Mouse (Mus musculus): ENCODE measurements around the gene Rcn3. TPM values are rescaled to one million over a fixed set of nuclear protein-coding genes. Genes with fewer than 3 reads are reported as not detected.

Gene Rcn3
- total and polyA plus RNA-seq, 3 experiments: 0.38 TPM; not detected in 2

- H3K4me3 ChIP-seq (replicated peaks in 1 of 3; ENCODE audit: low read depth in 2 of 3, low read length in 2 of 3, poor library complexity in 1 of 3): no peak overlapping the region
- H3K79me2 ChIP-seq (replicated peaks; ENCODE audit: control insufficient read depth, extremely low read depth, insufficient read depth, poor library complexity, severe bottlenecking): no peaks in the 10 kb centered on the region
- H3K9me3 ChIP-seq (replicated peaks; ENCODE audit: low read length): no peaks in the 10 kb centered on the region
- dilution Hi-C loops (cut with MboI; ENCODE audit: extremely low pct_ligation_motif_present, extremely low pct_unique_long_range_greater_than_20kb, low sequenced_read_pairs): no loop called here
- TF ChIP-seq MYC (IDR thresholded peaks at IDR 0.05; ENCODE audit: low read depth, low read length) (no peak), ZMIZ1 (IDR thresholded peaks at IDR 0.05; ENCODE audit: low read depth, low read length) (no peak), ZKSCAN1 (IDR thresholded peaks at IDR 0.05; ENCODE audit: borderline replicate concordance, low read depth, low read length) (no peak), PAX5 (IDR thresholded peaks at IDR 0.05; ENCODE audit: low read length) (no peak)
- peaks cover under 1 to 27% of the 10 kb centered on the region in 2 experiments; a peak in 2 of 4 replicates for H3K4me1 ChIP-seq (ENCODE audit: control insufficient read depth in 1 of 2, insufficient read depth in 2 of 2)
- DNase-seq (ENCODE audit: extremely low read depth): no peak
- no peak overlapping the region for H3K4me2 ChIP-seq (ENCODE audit: insufficient read depth, low read depth, poor library complexity, severe bottlenecking)
- no peak overlapping the region for H3K9ac ChIP-seq (ENCODE audit: insufficient read depth, low read depth)
- H3K27me3 ChIP-seq (replicated peaks): no peaks in the 10 kb centered on the region
- in situ Hi-C loops (cut with MboI; ENCODE audit: low pct_ligation_motif_present, low pct_unique_long_range_greater_than_20kb, low sequenced_read_pairs): no loop called here
- no peak overlapping the region for H3K27ac ChIP-seq (ENCODE audit: insufficient read depth, low read depth)
- peaks cover 0 to 6% of the 10 kb centered on the region in 2 experiments for H3K36me3 ChIP-seq (replicated peaks in 1 of 2; ENCODE audit: control insufficient read depth in 1 of 2, insufficient read depth in 1 of 2, low read length in 1 of 2)
Observed at GRCm38 (mm10) chr7:45056329-45056971, 35.6 kb downstream of the Rcn3 start.

DNA sequence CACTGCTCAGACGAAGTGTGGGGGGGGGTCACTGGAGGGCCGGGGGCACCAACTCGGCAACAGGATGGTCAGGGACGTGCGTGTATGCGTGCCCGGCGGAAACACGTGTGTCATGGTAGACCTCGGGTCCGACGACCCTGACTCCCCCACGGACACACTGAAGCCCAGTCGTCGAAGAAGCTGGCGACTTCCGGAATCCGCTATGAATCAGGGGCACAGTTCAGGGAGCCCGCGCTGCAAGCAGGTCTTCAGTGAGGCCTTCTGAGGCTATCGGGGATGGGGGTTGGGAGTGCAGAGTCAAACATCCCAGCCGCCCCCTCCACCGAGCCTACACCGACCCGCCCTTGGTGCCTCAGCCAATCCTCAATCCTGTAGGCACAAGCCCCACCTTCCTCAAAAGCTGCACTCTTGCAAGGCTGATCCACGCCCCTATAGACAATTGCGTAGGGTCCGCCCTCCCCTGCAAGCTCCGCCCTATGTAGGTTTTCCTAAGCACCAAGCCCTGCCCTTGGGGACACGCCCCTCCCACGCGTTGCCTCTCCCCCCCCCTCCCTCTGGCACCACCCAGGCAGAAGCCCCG lies 38.0 kb downstream of the Rcn3 start:
- peak overlapping the region; percentile 77 for H3K4me2 ChIP-seq (ENCODE audit: insufficient read depth, low read depth, poor library complexity, severe bottlenecking)
- peak overlapping the region; percentile 89 for H3K9ac ChIP-seq (ENCODE audit: insufficient read depth, low read depth)
- peaks cover 13 to 15% of the 10 kb centered on the region in 2 experiments for H3K36me3 ChIP-seq (replicated peaks in 1 of 2; ENCODE audit: control insufficient read depth in 1 of 2, insufficient read depth in 1 of 2, low read length in 1 of 2)
- dilution Hi-C loops (cut with MboI; ENCODE audit: extremely low pct_ligation_motif_present, extremely low pct_unique_long_range_greater_than_20kb, low sequenced_read_pairs) (no loop called here), in situ Hi-C loops (cut with MboI; ENCODE audit: low pct_ligation_motif_present, low pct_unique_long_range_greater_than_20kb, low sequenced_read_pairs) (no loop called here)
- peak overlapping the region; percentile 97 for H3K27ac ChIP-seq (ENCODE audit: insufficient read depth, low read depth)
- H3K79me2 ChIP-seq (replicated peaks; ENCODE audit: control insufficient read depth, extremely low read depth, insufficient read depth, poor library complexity, severe bottlenecking): peaks cover 3% of the 10 kb centered on the region; the same call in 1 of the 2 replicates
- H3K9me3 ChIP-seq (replicated peaks; ENCODE audit: low read length): no peaks in the 10 kb centered on the region
- peak; percentile 99 for DNase-seq (ENCODE audit: extremely low read depth)
- H3K4me1 ChIP-seq (ENCODE audit: control insufficient read depth in 1 of 2, insufficient read depth in 2 of 2): peaks cover 0 to 25% of the 10 kb centered on the region in 2 experiments; a peak in 2 of 4 replicates
- peak overlapping the region; percentile 60 to 80 (median 72) for H3K4me3 ChIP-seq (replicated peaks in 1 of 3; ENCODE audit: low read depth in 2 of 3, low read length in 2 of 3, poor library complexity in 1 of 3)
- H3K27me3 ChIP-seq (replicated peaks): no peaks in the 10 kb centered on the region
- peak; percentile 50; the same call in 1 of the 2 replicates for TF ChIP-seq MAZ (IDR thresholded peaks at IDR 0.05; ENCODE audit: low read depth, low read length)
- peak; percentile 6; the same call in 1 of the 2 replicates for TF ChIP-seq MXI1 (IDR thresholded peaks at IDR 0.05; ENCODE audit: low read depth, low read length)
- no peak for TF ChIP-seq UBTF (IDR thresholded peaks at IDR 0.05; ENCODE audit: low read depth, low read length)
- no peak for TF ChIP-seq CHD1 (IDR thresholded peaks at IDR 0.05; ENCODE audit: low read depth, low read length)
- peak; percentile 77 for TF ChIP-seq MAX (IDR thresholded peaks at IDR 0.05; ENCODE audit: low read length)
- TF ChIP-seq TCF12 (IDR thresholded peaks at IDR 0.05; ENCODE audit: low read depth, low read length): peak; percentile 96
- no peak for TF ChIP-seq MEF2A (IDR thresholded peaks at IDR 0.05; ENCODE audit: borderline replicate concordance, low read depth, low read length)
- TF ChIP-seq POLR2AphosphoS2 (IDR thresholded peaks at IDR 0.05; ENCODE audit: low read depth, low read length): peak; percentile 77; the same call in 1 of the 2 replicates
- TF ChIP-seq CHD2 (IDR thresholded peaks at IDR 0.05; ENCODE audit: low read length): peak; percentile 91
- TF ChIP-seq NRF1 (IDR thresholded peaks at IDR 0.05; ENCODE audit: low read depth, low read length): peak; percentile 49
- no peak for TF ChIP-seq EP300 (IDR thresholded peaks at IDR 0.05; ENCODE audit: low read length)
- peak; percentile 63 for TF ChIP-seq HCFC1 (IDR thresholded peaks at IDR 0.05; ENCODE audit: low read depth, low read length)
- peak; percentile 70; the same call in 1 of the 2 replicates for TF ChIP-seq MYC (IDR thresholded peaks at IDR 0.05; ENCODE audit: low read depth, low read length)
- TF ChIP-seq USF1 (IDR thresholded peaks at IDR 0.05; ENCODE audit: low read depth, low read length): no peak
- no peak for TF ChIP-seq USF2 (conservative IDR thresholded peaks at IDR 0.05; ENCODE audit: low read depth, low read length)
- TF ChIP-seq ZMIZ1 (IDR thresholded peaks at IDR 0.05; ENCODE audit: low read depth, low read length): no peak
- no peak for TF ChIP-seq GABPA (IDR thresholded peaks at IDR 0.05; ENCODE audit: insufficient replicate concordance, low read depth, low read length)
- TF ChIP-seq ZKSCAN1 (IDR thresholded peaks at IDR 0.05; ENCODE audit: borderline replicate concordance, low read depth, low read length): no peak
- TF ChIP-seq PAX5 (IDR thresholded peaks at IDR 0.05; ENCODE audit: low read length): no peak
- TF ChIP-seq ZC3H11A (IDR thresholded peaks at IDR 0.05; ENCODE audit: low read depth, low read length): no peak
- TF ChIP-seq JUN (IDR thresholded peaks at IDR 0.05; ENCODE audit: insufficient read depth, low read depth, low read length): no peak
- no peak for TF ChIP-seq JUND (conservative IDR thresholded peaks at IDR 0.05; ENCODE audit: low read depth, low read length)
- peak; percentile 93 for TF ChIP-seq TBP (conservative IDR thresholded peaks at IDR 0.05; ENCODE audit: low read depth, low read length)
- TF ChIP-seq KAT2A (IDR thresholded peaks at IDR 0.05; ENCODE audit: insufficient replicate concordance, low read length): 0 out of 2 replicates have a peak, but pooled peaks have one; percentile 7
- TF ChIP-seq POLR2A (IDR thresholded peaks at IDR 0.05; ENCODE audit: low read depth, low read length): peak; percentile 93
- no peak; the same call in 1 of the 2 replicates for TF ChIP-seq BHLHE40 (IDR thresholded peaks at IDR 0.05; ENCODE audit: low read depth, low read length)
- TF ChIP-seq SIN3A (IDR thresholded peaks at IDR 0.05; ENCODE audit: low read length): peak; percentile 60; the same call in 1 of the 2 replicates
- no peak for TF ChIP-seq MAFK (IDR thresholded peaks at IDR 0.05; ENCODE audit: insufficient replicate concordance, low read length)
- TF ChIP-seq SMC3 (IDR thresholded peaks at IDR 0.05; ENCODE audit: low read depth, low read length): no peak
- TF ChIP-seq RCOR1 (conservative IDR thresholded peaks at IDR 0.05; ENCODE audit: low read depth, low read length): no peak

Data from CH12.LX (cell line).